Mouse (Mus musculus): Measurements from ENCODE around the gene Ttc38.

Ttc38 gene

DNA sequence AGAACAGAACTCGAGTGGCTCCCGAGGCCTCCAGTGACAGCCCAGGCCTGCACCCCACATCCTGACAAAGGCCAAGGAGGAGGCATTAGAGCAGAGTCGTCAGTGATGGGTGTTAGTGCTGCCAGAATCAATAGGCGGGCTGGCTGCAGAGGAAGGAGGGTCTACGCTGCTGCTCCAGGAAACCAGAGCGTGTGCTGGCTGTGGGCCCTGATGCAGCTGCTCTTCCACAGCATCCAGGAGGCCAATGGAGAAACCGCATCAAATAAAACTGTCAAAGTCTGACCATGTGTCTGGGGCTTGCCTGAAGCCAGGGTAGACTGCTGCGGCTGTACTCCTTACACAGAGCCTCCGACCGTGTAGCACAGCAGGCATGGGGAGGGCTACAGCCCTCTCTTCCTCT lies 65.0 kb downstream of the Ttc38 start:
- no peak for DNase-seq

- no peak for DNase-seq
Observed at GRCm38 (mm10) chr15:85899396-85899795, 67.3 kb downstream of the Ttc38 start.

GRCm38 (mm10) chr15:85900318-85900717 lies 68.2 kb downstream of the Ttc38 start:
- DNase-seq, result no peak

DNA sequence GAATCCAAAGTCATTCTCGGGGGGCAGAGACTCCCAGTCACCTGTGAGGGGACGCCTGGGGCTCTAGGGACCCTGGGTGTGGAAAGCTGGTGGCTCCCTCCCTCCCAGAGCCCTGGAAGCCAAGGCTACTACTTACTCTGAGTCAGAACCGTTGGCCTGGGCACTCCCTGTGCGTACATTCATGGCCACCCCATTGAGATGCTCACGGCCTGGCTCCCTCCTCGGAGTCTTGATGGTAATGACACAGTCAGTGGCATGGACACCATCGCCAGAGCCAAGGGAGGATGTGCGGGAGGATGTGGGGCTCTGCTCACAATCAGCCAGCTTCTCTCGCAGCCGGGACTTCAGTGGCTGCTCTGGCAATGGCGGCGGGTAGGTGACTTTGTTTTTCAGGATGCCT lies 68.7 kb downstream of the Ttc38 start:
- DNase-seq, result no peak

- DNase-seq, result no peak
Observed at GRCm38 (mm10) chr15:85902505-85902904, 70.4 kb downstream of the Ttc38 start.

GRCm38 (mm10) chr15:85903826-85904225 lies 71.7 kb downstream of the Ttc38 start:
- no peak for DNase-seq

All from cerebellum, adult 11 months (tissue).